Mouse (Mus musculus) olfactory bulb, adult 2 months (tissue): ENCODE data around the gene Rbm4b. TPM values are rescaled to one million over a fixed set of nuclear protein-coding genes. Genes with fewer than 3 reads are reported as not detected.

Experiments used
- H3K27ac ChIP-seq: fragments of 200-500 bp; 2 replicates; pipeline ENCODE4 v1.5.1; 2012; ENCODE audit warnings: low read depth, low read length; ENCODE audit not compliant: insufficient read depth
- H3K4me1 ChIP-seq: fragments of 200-500 bp; 2 replicates; pipeline ENCODE4 v1.6.1; 2012; ENCODE audit warnings: low read length; ENCODE audit not compliant: control insufficient read depth, insufficient read depth
- H3K4me3 ChIP-seq: fragments of 200-500 bp; 2 replicates; pipeline ENCODE4 v1.5.1; 2012; ENCODE audit warnings: mild to moderate bottlenecking, low read depth, low read length, moderate library complexity; ENCODE audit not compliant: insufficient read depth
- CTCF ChIP-seq: fragments of 200-500 bp; IDR thresholded peaks from 2 replicates; pipeline ENCODE4 v1.5.1; 2012; ENCODE audit warnings: low read depth, mild to moderate bottlenecking, low read length, moderate library complexity; ENCODE audit not compliant: insufficient read depth
- POLR2A ChIP-seq: fragments of 200-500 bp; IDR thresholded peaks from 2 replicates; pipeline ENCODE4 v1.6.1; 2012; ENCODE audit warnings: mild to moderate bottlenecking, low read depth, low read length, moderate library complexity; ENCODE audit not compliant: insufficient read depth
- WGBS: fragments of 180-500 bp; shearing (Covaris S2); methylation state at CpG from one replicate; pipeline ENCODE4 v1.1.7; 2018; 5-methylcytosine and 5-hydroxymethylcytosine counted together
- polyA plus RNA-seq: library from polyadenylated mRNA; stranded (reverse); fragments of >200 nt; gene quantifications from 2 replicates; pipeline ENCODE4 v1.2.4, GENCODE M21; 2012; ENCODE audit warnings: low replicate concordance; ENCODE audit not compliant: missing spikeins, insufficient read depth, insufficient read length

Gene Rbm4b
- polyA plus RNA-seq, 1 experiment: not detected

- peak overlapping the region; percentile 90 for H3K4me3 ChIP-seq
- H3K4me1 ChIP-seq: peaks cover 8% of the 10 kb centered on the region
- WGBS: under 1% methylated on average over 16 of the region's 16 CpGs
- peak overlapping the region; percentile 66; the same call in 1 of the 2 replicates for H3K27ac ChIP-seq
- TF ChIP-seq POLR2A: no peak
- TF ChIP-seq CTCF: no peak
These were observed 37.1 kb downstream of the Rbm4b start for GRCm38 (mm10) chr19:4793281-4793830.

GRCm38 (mm10) chr19:4793831-4794422 lies 37.6 kb downstream of the Rbm4b start, which contains the start of gene Rbm4:
Rbm4 (minus strand) TSS chr19:4793901.
- Histone ChIP-seq H3K27ac (peak within 1 kb of the TSS; percentile 66; the same call in 1 of the 2 replicates), H3K4me1 (peaks cover 7% of the 10 kb centered on the region), H3K4me3 (peak within 1 kb of the TSS; percentile 90)
- TF ChIP-seq CTCF (no peak), POLR2A (peak; percentile 46; the same call in 1 of the 2 replicates)
- under 1% methylated on average over 31 of the region's 31 CpGs for WGBS

GRCm38 (mm10) chr19:4795929-4796328 lies 39.6 kb downstream of the Rbm4b start:
- Histone ChIP-seq H3K4me3 (no peak overlapping the region), H3K4me1 (peaks cover 6% of the 10 kb centered on the region; the same call in 1 of the 2 replicates), H3K27ac (no peak overlapping the region)
- no peak for TF ChIP-seq CTCF
- no peak for TF ChIP-seq POLR2A
- 85% methylated on average over 1 of the region's 1 CpGs for WGBS

GRCm38 (mm10) chr19:4797846-4798245 lies 41.5 kb downstream of the Rbm4b start:
- Histone ChIP-seq H3K27ac (no peak overlapping the region), H3K4me1 (peaks cover 10% of the 10 kb centered on the region), H3K4me3 (no peak overlapping the region)
- TF ChIP-seq POLR2A: no peak
- 55% methylated on average over 2 of the region's 2 CpGs for WGBS

- no peak overlapping the region for H3K27ac ChIP-seq
- no peak for TF ChIP-seq CTCF
- no peak for TF ChIP-seq POLR2A
- H3K4me1 ChIP-seq: peaks cover 22% of the 10 kb centered on the region
- H3K4me3 ChIP-seq: no peak overlapping the region
- WGBS: 82% methylated on average over 5 of the region's 5 CpGs
These were observed 42.8 kb downstream of the Rbm4b start for GRCm38 (mm10) chr19:4799083-4799482.

- 93% methylated on average over 7 of the region's 7 CpGs for WGBS
- peaks cover 22% of the 10 kb centered on the region for H3K4me1 ChIP-seq
- no peak overlapping the region for H3K27ac ChIP-seq
- H3K4me3 ChIP-seq: no peak overlapping the region
- TF ChIP-seq POLR2A: no peak
- TF ChIP-seq CTCF: no peak
These were observed 46.4 kb downstream of the Rbm4b start for GRCm38 (mm10) chr19:4802691-4803091.

GRCm38 (mm10) chr19:4803283-4803682 lies 47.0 kb downstream of the Rbm4b start:
- TF ChIP-seq CTCF (no peak), POLR2A (no peak)
- no peak overlapping the region for H3K4me3 ChIP-seq
- H3K27ac ChIP-seq: no peak overlapping the region
- 82% methylated on average over 10 of the region's 10 CpGs for WGBS
- H3K4me1 ChIP-seq: peaks cover 22% of the 10 kb centered on the region

- Histone ChIP-seq H3K4me1 (0 out of 2 replicates have a peak, but pooled peaks cover 2% of the 10 kb centered on the region), H3K27ac (no peak overlapping the region), H3K4me3 (peak overlapping the region; percentile 80)
- 1% methylated on average over 14 of the region's 14 CpGs for WGBS
- TF ChIP-seq CTCF (no peak), POLR2A (no peak)
These were observed 54.0 kb downstream of the Rbm4b start for GRCm38 (mm10) chr19:4810309-4810708.

- H3K4me1 ChIP-seq: 0 out of 2 replicates have a peak, but pooled peaks cover 2% of the 10 kb centered on the region
- peak overlapping the region; percentile 80 for H3K4me3 ChIP-seq
- TF ChIP-seq POLR2A: no peak
- no peak for TF ChIP-seq CTCF
- peak overlapping the region; percentile 96; the same call in 1 of the 2 replicates for H3K27ac ChIP-seq
- WGBS: under 1% methylated on average over 17 of the region's 17 CpGs
These were observed 54.4 kb downstream of the Rbm4b start for GRCm38 (mm10) chr19:4810746-4811062.
